Mouse (Mus musculus): Measurements from ENCODE around the gene Tmem198b.

GRCm38 (mm10) chr10:128823821-128824220 lies 19.7 kb upstream of the Tmem198b start:
- TF ChIP-seq CTCF (IDR thresholded peaks at IDR 0.05; ENCODE audit: extremely low read depth, insufficient read depth, insufficient read length, insufficient replicate concordance): no peak
- TF ChIP-seq POLR2A (IDR thresholded peaks at IDR 0.05; ENCODE audit: low read depth, low read length): no peak
